Mouse (Mus musculus) brown adipose tissue, adult 24 weeks (tissue): ENCODE results near the gene Man2b2. TPM values are rescaled to one million over a fixed set of nuclear protein-coding genes. Genes with fewer than 3 reads are reported as not detected.
"Not testable (repeated sequence)": the region's sequence is repeated elsewhere in the genome, so short reads cannot be mapped to it uniquely, and the experiment has no call there.

ENCODE experiments used
- H3K27ac ChIP-seq: fragments of 200-500 bp; replicated peaks from 2 replicates; pipeline ENCODE4 v1.5.1; 2012; ENCODE audit warnings: low read depth, mild to moderate bottlenecking, low read length
- H3K4me1 ChIP-seq: fragments of 200-500 bp; 2 replicates; pipeline ENCODE4 v1.6.1; 2012; ENCODE audit warnings: low read length, mixed read lengths; ENCODE audit not compliant: control insufficient read depth, insufficient read depth, insufficient read length
- H3K4me3 ChIP-seq: fragments of 200-500 bp; 2 replicates; pipeline ENCODE4 v1.5.1; 2012; ENCODE audit warnings: low read depth, mild to moderate bottlenecking, low read length, moderate library complexity; ENCODE audit not compliant: insufficient read depth
- polyA plus RNA-seq: library from polyadenylated mRNA; stranded (reverse); fragments of >200 nt; gene quantifications from 2 replicates; pipeline ENCODE4 v1.2.4, GENCODE M21; 2012; ENCODE audit not compliant: missing spikeins, insufficient read depth, insufficient read length

Man2b2 gene
- polyA plus RNA-seq, 1 experiment, result 13.1 TPM

DNA sequence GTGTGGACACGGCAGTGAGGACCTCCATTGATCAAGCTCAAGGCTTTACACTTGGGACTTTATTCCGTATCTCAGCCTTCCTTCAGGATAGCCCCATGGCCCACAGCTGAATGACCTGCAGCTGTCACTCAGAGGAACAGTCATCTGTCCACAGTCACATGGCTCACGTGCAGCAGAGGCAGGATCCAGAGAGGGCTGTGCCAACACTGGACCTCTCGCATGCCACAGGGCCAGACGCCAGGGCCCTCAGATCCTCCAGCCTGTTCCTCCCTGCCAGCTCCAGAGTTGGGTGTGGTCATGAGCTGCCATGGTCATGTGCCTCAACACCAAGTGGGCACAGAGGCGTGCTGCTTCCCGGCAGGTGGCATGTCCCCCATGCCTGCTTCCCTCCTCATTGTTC, 21.3 kb downstream of the Man2b2 start:
- no peak overlapping the region for H3K27ac ChIP-seq
- H3K4me1 ChIP-seq, result no peaks in the 10 kb centered on the region
- no peak overlapping the region for H3K4me3 ChIP-seq

DNA sequence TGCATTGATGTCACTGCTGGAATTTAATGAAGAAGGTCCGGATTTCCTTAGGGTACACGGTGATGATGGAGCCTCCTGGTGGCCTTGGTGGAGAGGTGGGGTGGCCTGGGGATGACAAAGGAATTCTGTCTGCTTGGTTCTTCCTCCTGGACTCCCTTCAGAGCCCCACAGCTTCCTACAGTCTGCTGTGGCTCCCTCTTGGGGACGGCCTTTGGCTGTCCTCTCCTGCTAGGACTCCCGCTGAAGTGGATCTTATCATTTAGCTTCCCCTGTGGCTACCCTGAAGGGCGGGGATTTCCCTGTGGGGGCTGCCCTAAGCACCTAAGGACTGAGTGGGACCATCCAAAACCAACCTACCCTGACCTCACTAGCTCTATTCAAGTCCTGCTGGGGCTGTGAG, 23.3 kb downstream of the Man2b2 start:
- Histone ChIP-seq H3K27ac (0 out of 2 replicates have a peak overlapping the region, but pooled peaks have one; percentile 1), H3K4me1 (no peaks in the 10 kb centered on the region), H3K4me3 (no peak overlapping the region)

DNA sequence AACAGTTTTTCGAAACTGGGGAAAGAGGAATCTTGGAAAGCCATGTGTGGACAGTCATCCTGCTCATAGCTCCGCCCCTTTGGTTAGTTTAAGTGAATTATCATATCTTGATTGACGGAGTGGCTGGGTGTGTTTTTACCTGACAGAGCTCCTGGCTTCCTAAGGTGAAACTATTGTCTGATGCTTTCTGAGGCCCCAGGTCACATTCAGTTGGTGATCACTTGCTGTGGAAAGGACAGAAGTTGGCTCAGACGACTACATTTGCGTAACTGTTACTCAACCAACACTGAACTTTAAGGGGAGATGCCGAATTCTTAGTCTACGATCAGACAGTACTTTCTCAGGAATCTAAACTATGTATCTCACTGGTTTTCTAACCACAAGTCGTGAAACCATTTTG, 33.2 kb downstream of the Man2b2 start:
- Histone ChIP-seq H3K4me3 (peak overlapping the region; percentile 48; the same call in 1 of the 2 replicates), H3K4me1 (0 out of 2 replicates have a peak, but pooled peaks cover 5% of the 10 kb centered on the region), H3K27ac (peak overlapping the region; percentile 15)

DNA sequence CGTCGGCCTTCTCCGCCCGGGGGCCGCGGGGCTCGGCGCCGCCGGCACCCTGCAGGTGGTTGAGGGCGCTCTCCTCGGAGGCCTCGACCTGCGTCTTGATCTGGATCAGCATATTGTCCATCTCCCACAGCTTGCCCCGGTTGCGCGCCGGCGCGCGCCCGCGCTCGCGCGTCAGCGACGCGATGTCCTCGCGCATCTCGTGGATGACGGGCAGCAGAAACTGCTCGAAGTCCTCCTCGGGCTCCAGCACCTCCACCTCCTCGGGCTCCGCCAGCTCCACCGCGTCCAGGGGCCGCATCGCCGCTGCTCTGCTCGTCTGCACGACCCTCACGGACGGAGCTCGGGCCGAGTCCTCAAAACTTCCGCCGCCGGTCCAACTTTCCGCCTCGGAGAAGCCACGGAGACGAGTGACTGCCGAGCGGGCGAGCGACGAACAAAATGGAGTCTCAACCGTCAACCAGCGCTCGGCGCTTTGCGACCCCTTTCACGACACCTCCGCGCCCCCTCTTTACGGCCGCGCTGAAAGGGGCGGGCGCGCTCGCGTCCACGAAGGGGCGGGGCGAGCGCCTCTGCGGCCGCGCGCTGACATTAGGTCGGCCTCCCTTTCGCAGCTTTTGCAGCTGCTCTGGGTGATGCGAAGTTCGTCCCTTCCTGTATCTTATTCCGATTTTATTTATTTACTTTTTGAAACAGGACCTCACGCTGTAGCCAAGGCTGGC, 34.0 kb downstream of the Man2b2 start, which contains the start of gene Mrfap1:
TSS of gene Mrfap1 (minus strand) at position 477 of the 719 bp plus-strand sequence.
- Histone ChIP-seq H3K4me3 (peak within 1 kb of the TSS; percentile 81), H3K27ac (peak within 1 kb of the TSS; percentile 81)
- H3K4me1 ChIP-seq, result not testable (repeated sequence)

- Histone ChIP-seq H3K4me3 (peak overlapping the region; percentile 81), H3K27ac (peak overlapping the region; percentile 81)
- H3K4me1 ChIP-seq, result not testable (repeated sequence)
These were observed 34.7 kb downstream of the Man2b2 start for GRCm38 (mm10) chr5:36795647-36796295.

GRCm38 (mm10) chr5:36791861-36792260, 38.6 kb downstream of the Man2b2 start:
- H3K4me1 ChIP-seq, result 0 out of 2 replicates have a peak, but pooled peaks cover 1% of the 10 kb centered on the region
- no peak overlapping the region for H3K27ac ChIP-seq

DNA sequence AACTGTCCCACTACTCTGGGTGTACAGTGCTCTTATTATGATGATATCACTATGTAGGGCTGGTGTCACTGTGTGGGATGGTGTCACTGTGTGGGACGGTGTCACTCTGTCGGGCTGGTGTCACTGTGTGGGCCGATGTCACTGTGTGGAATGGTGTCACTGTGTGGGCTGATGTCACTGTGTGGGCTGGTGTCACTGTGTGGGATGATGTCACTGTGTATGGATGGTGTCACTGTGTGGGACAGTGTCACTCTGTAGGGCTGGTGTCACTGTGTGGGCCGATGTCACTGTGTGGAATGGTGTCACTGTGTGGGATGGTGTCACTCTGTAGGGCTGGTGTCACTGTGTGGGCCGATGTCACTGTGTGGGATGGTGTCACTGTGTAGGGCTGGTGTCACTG, 44.4 kb downstream of the Man2b2 start:
- no peak overlapping the region for H3K27ac ChIP-seq
- no peaks in the 10 kb centered on the region for H3K4me1 ChIP-seq
- no peak overlapping the region for H3K4me3 ChIP-seq

More at GRCm38 (mm10) chr5:36791861-36792260, 38.6 kb downstream of the Man2b2 start:
- H3K4me3 ChIP-seq, result no peak overlapping the region

DNA sequence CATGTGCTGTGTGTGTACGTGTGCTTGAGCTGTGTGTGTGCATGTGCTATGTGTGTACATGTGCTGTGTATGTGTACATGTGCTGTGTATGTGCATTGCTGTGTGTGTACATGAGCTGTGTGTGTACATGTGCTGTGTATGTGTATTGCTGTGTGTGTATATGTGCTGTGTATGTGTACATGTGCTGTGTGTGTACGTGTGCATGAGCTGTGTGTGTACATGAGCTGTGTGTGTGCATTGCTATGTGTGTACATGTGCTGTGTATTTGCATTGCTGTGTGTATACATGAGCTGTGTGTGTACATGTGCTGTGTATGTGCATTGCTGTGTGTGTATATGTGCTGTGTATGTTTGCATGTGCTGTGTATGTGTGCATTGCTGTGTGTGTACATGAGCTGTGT, 50.9 kb downstream of the Man2b2 start:
- H3K27ac ChIP-seq, result no peak overlapping the region
- no peaks in the 10 kb centered on the region for H3K4me1 ChIP-seq
- H3K4me3 ChIP-seq, result no peak overlapping the region

DNA sequence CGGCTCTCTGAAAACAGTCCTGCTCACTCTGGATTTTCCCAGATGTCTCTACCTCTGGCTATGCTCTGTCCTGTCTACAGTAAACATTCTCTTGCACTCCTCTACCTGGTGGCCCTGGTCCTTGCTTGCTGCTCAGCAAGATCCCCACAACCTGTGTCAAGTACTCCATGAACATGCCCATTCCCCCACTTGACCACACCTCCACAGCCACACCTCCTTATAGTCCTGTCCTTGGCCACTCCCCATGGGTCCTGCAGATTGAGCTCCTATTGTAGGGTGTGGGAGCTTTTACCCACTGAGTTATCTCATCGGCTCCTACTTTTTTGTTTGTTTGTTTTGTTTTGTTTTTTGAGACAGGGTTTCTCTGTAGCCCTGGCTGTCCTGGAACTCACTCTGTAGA, 51.6 kb downstream of the Man2b2 start:
- H3K4me3 ChIP-seq, result no peak overlapping the region
- H3K4me1 ChIP-seq, result no peaks in the 10 kb centered on the region
- no peak overlapping the region for H3K27ac ChIP-seq

- Histone ChIP-seq H3K4me1 (no peaks in the 10 kb centered on the region), H3K4me3 (no peak overlapping the region), H3K27ac (no peak overlapping the region)
These were observed 53.3 kb downstream of the Man2b2 start for GRCm38 (mm10) chr5:36777186-36777585.

DNA sequence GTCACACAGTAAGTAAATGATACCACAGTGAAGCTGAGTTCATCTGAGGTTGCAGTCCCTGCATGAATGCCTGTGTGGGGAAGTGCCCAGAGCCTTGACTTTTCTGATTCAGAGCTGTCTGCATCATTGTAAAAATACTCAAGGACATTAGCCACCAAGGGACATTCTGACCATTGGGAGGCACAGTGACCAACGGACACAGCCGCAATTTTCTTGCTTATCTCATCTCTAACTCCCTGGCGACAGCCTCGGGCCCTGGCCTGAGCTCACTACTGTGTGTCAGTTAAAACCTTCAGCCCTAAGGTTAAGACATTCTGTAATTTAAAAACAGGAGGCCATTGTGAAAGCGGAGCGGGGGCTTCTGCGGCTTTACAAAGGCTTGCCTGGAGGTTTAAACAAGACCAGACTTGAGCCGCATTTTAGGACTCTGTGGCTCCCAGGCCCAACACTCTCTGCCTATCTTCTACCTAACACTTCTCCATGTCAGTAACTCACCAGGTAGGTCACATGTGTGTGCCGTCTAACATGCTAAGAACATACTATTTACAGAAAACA, 54.4 kb downstream of the Man2b2 start:
- H3K4me3 ChIP-seq, result no peak overlapping the region
- H3K27ac ChIP-seq, result no peak overlapping the region
- H3K4me1 ChIP-seq, result no peaks in the 10 kb centered on the region

DNA sequence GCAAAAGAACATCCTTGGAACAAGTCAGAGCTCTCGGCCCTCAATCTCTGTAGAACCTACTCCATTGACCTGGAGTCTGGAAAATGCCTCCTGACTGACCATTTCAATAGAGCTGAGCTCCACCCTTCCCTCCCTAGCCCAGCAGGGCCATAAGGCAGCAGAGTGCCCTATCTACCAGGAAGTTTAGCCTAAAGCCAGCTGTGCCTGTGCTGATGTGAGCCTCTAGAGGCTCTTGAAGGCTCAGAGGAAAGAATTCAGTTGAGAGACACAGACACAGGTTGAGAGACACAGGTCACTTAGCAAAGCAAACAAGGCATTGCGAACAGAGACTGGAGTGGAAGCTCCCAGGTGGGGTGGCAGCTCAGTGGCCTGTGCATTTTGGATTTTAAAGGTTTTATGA, 55.1 kb downstream of the Man2b2 start:
- Histone ChIP-seq H3K4me1 (no peaks in the 10 kb centered on the region), H3K27ac (no peak overlapping the region), H3K4me3 (no peak overlapping the region)

DNA sequence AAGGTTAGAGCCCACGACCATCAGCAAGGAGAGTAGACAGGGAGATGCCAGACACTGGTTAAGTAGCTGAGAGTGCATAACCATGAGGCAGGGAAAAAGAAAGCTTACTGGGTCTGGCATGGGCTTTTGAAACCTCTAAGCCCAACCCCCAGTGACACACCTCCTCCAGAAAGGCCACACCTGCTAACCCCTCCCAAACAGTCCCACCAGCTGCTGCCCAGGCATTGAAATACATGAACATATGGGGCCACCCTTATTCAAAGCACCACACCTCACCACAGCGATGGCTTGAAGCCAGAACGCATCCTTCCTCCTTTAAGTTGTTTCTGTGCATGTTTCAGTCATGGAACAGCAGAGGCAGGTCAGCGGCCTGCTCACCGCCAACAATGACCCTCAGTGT, 57.9 kb downstream of the Man2b2 start:
- H3K4me3 ChIP-seq, result no peak overlapping the region
- H3K4me1 ChIP-seq, result no peaks in the 10 kb centered on the region
- no peak overlapping the region for H3K27ac ChIP-seq

DNA sequence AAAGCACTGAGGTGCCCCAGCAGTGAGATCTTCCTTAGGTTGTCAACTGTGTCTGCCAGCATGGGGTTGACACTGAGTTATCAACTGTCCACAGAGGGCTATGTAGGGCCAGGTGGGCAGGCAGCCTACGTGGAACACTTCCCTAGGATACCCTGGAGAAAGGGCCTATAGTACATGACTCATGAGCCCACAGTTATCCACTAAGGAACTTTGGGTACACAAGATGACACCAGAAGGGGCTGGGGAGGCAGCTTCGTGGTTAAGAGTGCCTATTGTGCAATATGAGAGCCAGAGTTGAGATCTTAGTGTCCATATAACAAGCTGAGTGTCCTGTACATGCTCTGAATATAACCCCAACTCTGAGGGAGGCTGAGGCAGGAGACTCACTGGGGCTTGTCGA, 60.9 kb downstream of the Man2b2 start:
- Histone ChIP-seq H3K27ac (no peak overlapping the region), H3K4me1 (no peaks in the 10 kb centered on the region), H3K4me3 (no peak overlapping the region)

DNA sequence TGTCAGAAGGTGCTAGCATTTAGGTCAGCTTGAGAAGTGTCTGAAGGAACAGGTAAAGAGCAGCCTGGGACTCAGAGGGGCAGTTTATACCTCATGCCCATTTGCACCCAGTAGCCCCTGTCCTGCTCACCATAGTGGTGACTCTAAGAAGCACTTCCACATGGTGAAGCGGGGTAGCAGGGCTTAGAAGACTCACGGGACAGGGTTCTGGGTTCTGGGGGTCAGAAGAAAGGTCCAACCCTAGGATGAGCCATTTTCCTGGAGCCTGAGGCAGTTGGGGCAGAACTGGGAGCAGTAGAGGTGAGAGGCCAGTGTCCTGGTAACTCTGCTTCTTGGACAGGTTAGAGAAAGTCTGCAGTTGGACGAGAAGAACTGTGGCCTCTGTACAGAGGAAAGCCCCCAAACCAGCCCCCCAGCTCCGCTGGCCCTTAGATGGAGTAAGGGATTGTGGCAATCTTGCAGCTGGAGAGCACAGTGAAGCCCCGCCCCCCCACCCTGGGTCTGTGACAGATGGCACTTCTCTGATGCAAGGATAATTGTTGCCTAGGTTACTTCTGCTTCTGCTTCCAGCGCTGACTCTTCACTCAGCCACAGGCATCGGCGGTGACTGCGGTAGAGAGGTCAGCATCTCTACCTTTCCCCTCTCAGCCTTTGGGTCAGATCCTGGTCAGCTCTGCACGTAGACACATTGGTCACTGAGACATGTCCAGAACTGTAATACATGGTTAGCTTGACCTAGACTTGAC, 63.3 kb downstream of the Man2b2 start:
- no peak overlapping the region for H3K4me3 ChIP-seq
- no peak overlapping the region for H3K27ac ChIP-seq
- no peaks in the 10 kb centered on the region for H3K4me1 ChIP-seq
